Mouse (Mus musculus) macrophage (primary cell): Measurements from ENCODE around the gene Pbrm1. TPM values are rescaled to one million over a fixed set of nuclear protein-coding genes. Genes with fewer than 3 reads are reported as not detected.

Source experiments
- H3K27ac ChIP-seq: fragments of 350-480 bp; formaldehyde crosslinking; 2 replicates; pipeline ENCODE4 v1.9.0; 2021
- H3K36me3 ChIP-seq: fragments of 350-480 bp; formaldehyde crosslinking; 2 replicates; pipeline ENCODE4 v1.9.0; 2021; ENCODE audit errors: inconsistent target
- H3K4me3 ChIP-seq: fragments of 350-480 bp; formaldehyde crosslinking; 2 replicates; pipeline ENCODE4 v1.9.0; 2021; ENCODE audit errors: inconsistent target
- H3K79me2 ChIP-seq: fragments of 350-480 bp; formaldehyde crosslinking; 2 replicates; pipeline ENCODE4 v1.9.0; 2021; ENCODE audit errors: inconsistent target
- WGBS: methylation state at CpG from one replicate; pipeline ENCODE4 v1.1.7; 2026; ENCODE audit warnings: inconsistent platforms; ENCODE audit not compliant: missing documents; 5-methylcytosine and 5-hydroxymethylcytosine counted together
- polyA plus RNA-seq: library from polyadenylated mRNA; stranded (reverse); fragments of 250-400 nt; gene quantifications from 3 replicates; pipeline ENCODE4 v1.2.4, GENCODE M21; 2018; ENCODE audit warnings: inconsistent platforms

The Pbrm1 gene
- polyA plus RNA-seq, 1 experiment from 2014 or later = 19.0 TPM

DNA sequence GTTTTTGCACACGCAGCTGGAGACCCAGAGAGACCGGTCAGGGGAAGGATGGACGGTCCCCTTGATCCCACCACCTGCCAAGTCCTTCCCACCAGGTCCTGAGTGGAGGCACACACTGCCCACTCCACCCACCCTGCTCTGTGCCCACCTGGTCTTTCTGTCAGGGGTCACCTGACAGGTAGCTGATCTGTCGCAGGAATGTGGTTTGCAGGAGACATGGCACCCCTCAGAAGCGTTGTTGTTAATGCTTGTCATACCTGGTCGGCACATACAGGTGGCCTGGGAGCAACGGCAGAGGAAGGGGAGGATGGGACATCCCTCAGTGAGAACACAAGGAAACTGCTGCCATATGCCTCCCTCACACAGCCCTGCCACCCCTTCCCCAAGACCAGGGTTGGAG, 142.3 kb downstream of the Pbrm1 start:
- peaks cover 97% of the 10 kb centered on the region for H3K79me2 ChIP-seq
- WGBS = 95% methylated on average over 7 of the region's 7 CpGs
- H3K4me3 ChIP-seq = peak overlapping the region; percentile 55
- peak overlapping the region; percentile 100 for H3K27ac ChIP-seq
- H3K36me3 ChIP-seq = peaks cover 42% of the 10 kb centered on the region

DNA sequence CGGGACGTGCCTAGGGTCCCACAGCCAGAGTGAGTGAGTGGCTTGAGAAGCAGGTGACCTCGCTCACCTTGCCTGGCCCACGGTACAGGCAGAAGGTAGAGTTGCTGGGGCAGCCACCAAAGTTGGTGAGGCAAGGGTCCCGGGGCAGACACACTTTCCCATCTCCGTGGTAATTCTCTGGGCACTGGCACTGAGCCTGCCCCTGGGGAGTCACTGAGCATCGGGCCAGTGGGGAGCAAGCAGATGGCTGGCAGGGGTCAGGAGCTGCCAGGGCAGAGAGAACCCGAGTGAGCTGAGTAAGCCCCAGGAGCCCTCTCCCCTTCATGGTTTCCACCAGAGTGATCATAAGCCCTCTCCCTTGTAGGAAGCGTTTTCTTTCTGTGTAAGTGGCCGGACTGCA, 142.7 kb downstream of the Pbrm1 start:
- Histone ChIP-seq H3K4me3 (peak overlapping the region; percentile 55), H3K79me2 (peaks cover 97% of the 10 kb centered on the region), H3K36me3 (peaks cover 40% of the 10 kb centered on the region), H3K27ac (peak overlapping the region; percentile 100)
- WGBS = 96% methylated on average over 10 of the region's 10 CpGs

DNA sequence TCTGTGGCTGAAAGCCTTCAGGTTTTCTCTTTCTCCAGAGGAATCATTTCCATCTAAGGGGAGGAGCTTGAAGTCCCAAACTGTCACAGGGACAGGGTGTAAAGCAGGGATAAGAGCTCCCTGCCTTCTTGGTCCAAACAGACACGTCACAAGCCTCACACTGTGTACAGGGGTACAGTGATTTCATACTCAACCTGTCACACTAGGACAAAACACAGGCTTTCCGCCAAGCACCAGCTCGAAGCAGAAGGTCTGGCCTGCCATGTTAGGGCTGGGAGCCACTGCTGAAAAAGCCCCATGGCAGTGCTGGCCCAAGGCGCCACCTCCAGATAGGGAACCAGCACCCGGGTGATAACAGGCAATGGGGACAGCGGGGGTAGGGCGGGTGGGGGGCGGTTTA, 145.1 kb downstream of the Pbrm1 start:
- H3K36me3 ChIP-seq = peaks cover 19% of the 10 kb centered on the region; the same call in 1 of the 2 replicates
- H3K27ac ChIP-seq = peak overlapping the region; percentile 100
- no peak overlapping the region for H3K4me3 ChIP-seq
- WGBS = 83% methylated on average over 8 of the region's 8 CpGs
- H3K79me2 ChIP-seq = peaks cover 97% of the 10 kb centered on the region

DNA sequence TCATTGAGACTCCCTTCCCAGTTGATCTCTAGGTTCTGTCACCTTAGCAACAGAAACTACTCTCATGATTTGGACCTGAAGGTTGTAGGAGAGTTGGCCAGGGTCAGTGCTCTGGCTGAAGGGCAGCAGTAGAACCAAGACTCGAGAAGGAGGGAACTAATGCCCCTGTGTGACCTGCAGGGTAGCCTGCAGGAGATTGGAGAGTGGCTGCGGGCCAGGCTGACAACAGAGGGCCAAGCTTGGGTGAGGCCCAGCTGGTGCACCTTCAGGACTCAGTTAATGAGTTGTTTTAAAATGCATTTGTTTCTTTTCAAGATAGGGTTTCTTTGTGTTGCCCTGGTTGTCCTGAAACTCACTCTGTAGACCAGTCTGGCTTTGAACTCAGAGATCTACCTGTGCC, 146.1 kb downstream of the Pbrm1 start:
- peaks cover 14% of the 10 kb centered on the region; the same call in 1 of the 2 replicates for H3K36me3 ChIP-seq
- 63% methylated on average over 2 of the region's 2 CpGs for WGBS
- peak overlapping the region; percentile 52; the same call in 1 of the 2 replicates for H3K4me3 ChIP-seq
- peaks cover 97% of the 10 kb centered on the region for H3K79me2 ChIP-seq
- H3K27ac ChIP-seq = peak overlapping the region; percentile 100

DNA sequence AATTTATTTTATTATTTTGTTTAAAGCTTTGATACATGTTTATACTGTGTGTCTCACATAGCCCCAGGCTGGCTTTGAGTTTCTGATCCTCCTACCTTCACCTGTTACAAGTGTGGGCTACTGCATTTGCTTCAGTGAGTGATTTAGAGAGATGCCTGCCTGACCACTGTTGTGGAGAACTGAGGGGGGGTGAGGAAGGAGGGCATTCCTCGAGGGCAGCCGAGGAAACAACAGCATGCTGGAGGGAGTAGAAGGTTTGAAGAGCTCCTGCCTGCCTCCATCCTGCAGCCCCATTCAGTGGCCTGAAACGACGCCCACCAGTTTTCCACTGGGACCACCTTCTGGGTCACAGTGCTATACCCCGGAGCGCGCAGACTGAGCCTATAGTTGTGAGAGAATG, 146.5 kb downstream of the Pbrm1 start:
- Histone ChIP-seq H3K79me2 (peaks cover 97% of the 10 kb centered on the region), H3K4me3 (peak overlapping the region; percentile 52; the same call in 1 of the 2 replicates), H3K36me3 (0 out of 2 replicates have a peak, but pooled peaks cover 14% of the 10 kb centered on the region), H3K27ac (peak overlapping the region; percentile 100)
- WGBS = 38% methylated on average over 7 of the region's 7 CpGs

DNA sequence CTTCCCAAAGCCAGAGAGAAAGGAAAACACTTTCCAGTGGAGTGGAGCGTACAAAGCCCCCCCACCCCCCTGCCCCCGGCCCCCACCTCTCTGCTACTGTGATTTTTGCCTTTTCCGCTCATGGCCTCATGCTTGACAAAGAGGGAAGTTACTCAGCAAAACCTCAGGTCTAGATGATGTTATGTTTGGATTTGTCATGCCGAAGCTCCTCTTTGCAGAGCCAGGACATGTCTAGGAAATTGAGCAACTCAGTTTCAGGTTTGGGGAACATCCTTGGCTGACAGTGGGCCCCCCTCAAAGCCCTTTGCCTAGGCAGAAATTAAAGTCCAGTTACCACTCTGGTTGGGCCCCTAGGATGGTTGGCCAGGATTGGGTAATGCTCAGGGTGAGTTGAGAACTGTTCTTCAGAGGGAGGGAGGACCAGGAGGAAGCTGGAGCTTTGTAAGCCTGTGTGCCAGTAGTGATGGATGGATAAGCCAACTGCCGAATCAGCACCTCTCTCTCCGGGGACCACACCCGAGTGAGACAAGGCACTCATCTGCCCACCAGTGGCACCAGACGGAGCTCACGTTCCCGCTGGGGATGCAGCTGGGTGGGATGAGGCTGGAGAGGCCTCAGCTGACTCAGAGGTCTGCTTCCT, 147.2 kb downstream of the Pbrm1 start:
- 5% methylated on average over 10 of the region's 10 CpGs for WGBS
- Histone ChIP-seq H3K4me3 (peak overlapping the region; percentile 52), H3K79me2 (peaks cover 97% of the 10 kb centered on the region), H3K36me3 (peaks cover 21% of the 10 kb centered on the region; the same call in 1 of the 2 replicates), H3K27ac (peak overlapping the region; percentile 100)

DNA sequence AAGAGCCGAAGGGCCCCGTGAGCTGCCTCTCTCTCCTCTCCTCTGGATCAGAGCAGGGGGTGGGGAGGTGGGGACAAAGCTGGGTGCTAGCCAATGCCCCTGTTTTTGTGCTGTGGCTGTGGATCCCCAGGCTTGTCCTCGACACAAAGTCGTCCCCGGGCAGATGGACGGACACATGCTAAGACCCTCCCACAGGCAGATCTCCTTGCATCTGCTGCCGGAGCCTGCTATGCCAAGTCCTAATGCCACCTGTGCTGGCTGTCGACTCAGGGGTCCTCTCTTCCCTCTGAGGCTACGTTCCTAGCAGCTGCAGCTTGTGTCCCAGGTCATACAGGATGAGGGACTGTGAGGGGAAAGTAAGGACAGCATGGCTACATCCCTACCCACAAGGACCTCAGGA, 147.9 kb downstream of the Pbrm1 start:
- Histone ChIP-seq H3K36me3 (peaks cover 28% of the 10 kb centered on the region; the same call in 1 of the 2 replicates), H3K4me3 (peak overlapping the region; percentile 52), H3K79me2 (peaks cover 97% of the 10 kb centered on the region), H3K27ac (peak overlapping the region; percentile 100)
- WGBS = 49% methylated on average over 9 of the region's 9 CpGs

DNA sequence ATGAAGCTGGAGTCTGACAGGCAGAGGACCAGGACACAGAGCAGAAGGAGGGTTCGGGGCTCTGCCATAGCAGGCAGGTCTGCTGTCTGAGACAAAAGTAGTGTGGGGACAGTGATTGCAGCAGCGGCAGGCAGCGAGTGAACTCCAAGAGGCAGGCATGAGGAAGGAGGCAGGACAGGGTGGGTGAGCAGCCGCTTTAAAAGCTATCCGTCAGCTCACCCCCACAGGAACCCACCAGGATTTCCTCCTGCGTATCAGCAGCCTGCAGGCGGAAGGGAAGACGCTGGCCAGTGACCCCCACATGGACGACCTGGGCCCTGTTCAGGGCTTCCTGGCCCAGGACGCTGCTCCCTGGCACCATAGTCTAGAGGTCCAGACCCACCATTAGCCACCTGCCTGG, 149.5 kb downstream of the Pbrm1 start, which contains the start of gene Stab1:
Stab1 (minus strand) TSS at position 217 of the 400 bp plus-strand sequence.
- WGBS = 24% methylated on average over 9 of the region's 10 CpGs
- peaks cover 97% of the 10 kb centered on the region for H3K79me2 ChIP-seq
- H3K4me3 ChIP-seq = peak within 1 kb of the TSS; percentile 52
- H3K36me3 ChIP-seq = peaks cover 31% of the 10 kb centered on the region; the same call in 1 of the 2 replicates
- H3K27ac ChIP-seq = peak within 1 kb of the TSS; percentile 100

DNA sequence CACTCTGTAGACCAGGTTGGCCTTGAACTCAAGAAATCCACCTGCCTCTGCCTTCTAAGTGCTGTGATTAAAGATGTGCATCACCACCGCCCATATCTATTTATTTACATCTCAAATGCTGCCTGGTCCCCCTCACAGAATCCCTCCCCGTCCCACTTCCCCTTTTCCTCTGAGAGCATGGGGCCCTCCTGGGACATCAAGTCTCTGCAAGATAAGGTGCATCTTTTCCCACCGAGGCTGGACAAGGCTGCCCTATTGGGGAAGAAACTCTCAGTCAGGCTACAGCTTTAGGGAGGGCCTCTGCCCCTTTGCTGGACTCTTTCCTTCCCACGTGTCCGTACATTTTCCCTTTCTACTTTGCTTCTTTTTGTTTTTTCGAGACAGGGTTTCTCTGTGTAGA, 150.6 kb downstream of the Pbrm1 start:
- H3K27ac ChIP-seq = peak overlapping the region; percentile 100
- peaks cover 95% of the 10 kb centered on the region for H3K79me2 ChIP-seq
- peaks cover 37% of the 10 kb centered on the region; the same call in 1 of the 2 replicates for H3K36me3 ChIP-seq
- no peak overlapping the region for H3K4me3 ChIP-seq
- 37% methylated on average over 6 of the region's 6 CpGs for WGBS

DNA sequence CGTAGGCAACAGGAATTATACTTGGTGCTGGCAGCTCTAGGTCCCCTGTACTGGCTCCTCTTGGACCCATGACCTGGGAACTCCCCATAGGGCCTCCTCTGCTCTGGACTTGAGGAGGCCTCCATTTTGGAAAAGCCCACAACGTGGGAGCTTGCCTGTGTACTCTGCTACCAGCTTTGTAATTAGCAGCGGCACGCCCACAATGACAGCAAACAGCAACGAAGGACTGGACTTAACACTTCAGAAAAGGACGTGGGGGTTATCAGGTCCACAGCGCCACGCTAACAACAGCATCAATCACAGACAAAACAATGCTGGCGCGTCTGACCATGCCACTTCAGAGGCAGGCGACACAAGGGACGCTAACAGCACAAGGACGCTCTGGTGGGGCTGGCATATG, 152.0 kb downstream of the Pbrm1 start:
- H3K4me3 ChIP-seq = no peak overlapping the region
- 92% methylated on average over 13 of the region's 13 CpGs for WGBS
- peaks cover 49% of the 10 kb centered on the region; the same call in 1 of the 2 replicates for H3K36me3 ChIP-seq
- peak overlapping the region; percentile 100 for H3K27ac ChIP-seq
- peaks cover 94% of the 10 kb centered on the region for H3K79me2 ChIP-seq

Other genes starting within 250 kb of the Pbrm1 start
- gene Tmem110, start 193.5 kb upstream of the Pbrm1 start, polyA plus RNA-seq = 4.9 to 7.5 TPM (median 7.1 TPM) in 3 replicates
- gene Mustn1, start 139.9 kb upstream of the Pbrm1 start, polyA plus RNA-seq = 0.19 TPM in 1 of 3 replicates, not detected in the others
- not detected in 3 replicates for gene Itih4, start 132.7 kb upstream of the Pbrm1 start, polyA plus RNA-seq
- not detected in 3 replicates for gene Itih3, start 95.4 kb upstream of the Pbrm1 start, polyA plus RNA-seq
- gene Itih1, start 75.8 kb upstream of the Pbrm1 start, polyA plus RNA-seq = not detected in 3 replicates
- 5.6 to 7.4 TPM (median 5.9 TPM) in 3 replicates for gene Nek4, start 67.8 kb upstream of the Pbrm1 start, polyA plus RNA-seq
- gene Glt8d1, start 17.7 kb upstream of the Pbrm1 start, polyA plus RNA-seq = 25.5 to 38.1 TPM (median 30.8 TPM) in 3 replicates
- gene Spcs1, start 17.5 kb upstream of the Pbrm1 start, polyA plus RNA-seq = 227 to 384 TPM (median 331 TPM) in 3 replicates
- 29.0 to 64.4 TPM (median 63.1 TPM) in 3 replicates for gene Gnl3, start within 50 bp of the Pbrm1 start, polyA plus RNA-seq
- 5.9 to 64.8 TPM (median 39.9 TPM) in 3 replicates for gene Smim4, start 109.8 kb downstream of the Pbrm1 start, polyA plus RNA-seq
- gene Nt5dc2, start 111.9 kb downstream of the Pbrm1 start, polyA plus RNA-seq = 64.0 to 97.6 TPM (median 77.4 TPM) in 3 replicates
- gene Stab1, start 149.5 kb downstream of the Pbrm1 start, polyA plus RNA-seq = 241 to 829 TPM (median 623 TPM) in 3 replicates
- 0.50 to 1.8 TPM (median 0.95 TPM) in 3 replicates for gene Tnnc1, start 189.2 kb downstream of the Pbrm1 start, polyA plus RNA-seq
- gene Nisch, start 197.8 kb downstream of the Pbrm1 start, polyA plus RNA-seq = 163 to 251 TPM (median 201 TPM) in 3 replicates
- gene Sema3g, start 198.7 kb downstream of the Pbrm1 start, polyA plus RNA-seq = not detected in 3 replicates
- gene Phf7, start 232.2 kb downstream of the Pbrm1 start, polyA plus RNA-seq = 4.8 to 7.5 TPM (median 6.3 TPM) in 3 replicates
- gene Bap1, start 232.3 kb downstream of the Pbrm1 start, polyA plus RNA-seq = 28.5 to 31.0 TPM (median 30.7 TPM) in 3 replicates